Mouse (Mus musculus) kidney, adult 9 months (tissue): ENCODE measurements around the gene Pigs.

Source experiments
- DNase-seq: peaks from one replicate; pipeline ENCODE4 v3.0.0; 2022

Gene Pigs

GRCm38 (mm10) chr11:78341702-78342101 is 13.5 kb downstream of the Pigs start:
- no peak for DNase-seq

DNA sequence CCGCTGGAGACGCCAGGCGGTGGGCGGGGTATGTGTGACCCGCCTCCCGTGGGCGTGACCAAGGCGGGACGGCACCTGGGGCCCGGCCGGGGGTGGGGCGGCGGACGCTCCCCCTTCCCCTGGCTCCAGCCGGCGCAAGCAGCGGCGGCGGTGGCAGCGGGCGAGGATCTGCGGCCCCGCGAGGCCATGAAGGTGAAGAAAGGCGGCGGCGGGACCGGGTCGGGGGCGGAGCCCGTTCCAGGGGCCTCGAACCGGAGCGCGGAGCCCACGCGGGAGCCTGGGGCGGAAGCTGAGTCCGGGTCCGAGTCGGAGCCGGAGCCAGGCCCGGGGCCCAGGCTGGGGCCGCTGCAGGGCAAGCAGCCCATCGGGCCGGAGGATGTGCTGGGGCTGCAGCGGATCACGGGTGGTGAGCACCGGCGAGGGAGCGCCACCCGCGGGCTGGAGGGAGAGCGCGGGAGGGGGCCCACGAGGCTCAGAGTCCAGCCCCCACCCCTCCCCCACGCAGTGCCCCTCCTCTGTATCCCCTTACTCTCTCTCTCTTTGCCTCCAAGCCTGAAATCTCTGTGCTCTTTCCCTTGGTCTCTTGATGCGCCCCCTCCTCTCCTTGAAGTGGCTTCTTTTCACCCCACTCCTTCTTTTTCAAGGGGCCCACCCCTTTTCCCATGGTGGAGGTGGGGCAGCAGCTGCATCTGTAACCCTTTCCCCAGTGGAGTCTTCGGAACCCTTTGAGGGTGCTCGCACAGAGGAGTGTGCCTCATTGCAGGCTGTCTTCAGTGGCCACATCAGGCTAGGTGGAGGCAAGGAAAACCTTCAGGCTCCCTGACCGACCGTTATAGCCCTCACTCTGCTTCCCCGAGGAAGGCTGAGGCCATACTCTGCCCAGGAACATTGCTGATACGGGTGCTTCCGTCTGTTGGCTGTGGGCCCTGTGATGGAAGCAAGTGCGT is 15.4 kb downstream of the Pigs start, which contains the start of gene Unc119:
TSS of gene Unc119 (plus strand) at position 102 of the 947 bp plus-strand sequence.
- peak; percentile 77 for DNase-seq

- no peak for DNase-seq
These were observed 16.2 kb downstream of the Pigs start for GRCm38 (mm10) chr11:78344328-78344889.

- peak; percentile 44 for DNase-seq
These were observed 16.9 kb downstream of the Pigs start for GRCm38 (mm10) chr11:78344890-78345715.

DNA sequence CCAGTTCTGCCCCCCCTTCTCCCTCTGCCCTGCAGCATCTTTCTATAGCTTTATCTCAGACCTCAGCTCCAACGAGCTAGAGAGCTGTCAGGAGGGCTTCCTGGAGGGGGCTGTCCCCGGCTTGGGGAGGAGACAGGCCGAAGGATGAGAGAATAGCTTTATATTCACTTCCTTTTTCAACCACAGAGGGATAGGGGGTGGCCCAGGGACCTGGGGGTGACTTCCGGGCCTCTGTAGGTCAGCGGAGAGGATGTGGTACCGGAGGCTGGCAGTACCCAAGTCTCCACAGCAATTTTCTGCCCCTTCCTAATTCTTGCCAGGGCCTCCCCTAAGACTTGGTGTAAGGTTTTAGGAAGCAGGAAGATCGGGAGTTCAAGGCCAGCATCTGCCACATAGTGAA is 17.6 kb downstream of the Pigs start:
- no peak for DNase-seq

DNA sequence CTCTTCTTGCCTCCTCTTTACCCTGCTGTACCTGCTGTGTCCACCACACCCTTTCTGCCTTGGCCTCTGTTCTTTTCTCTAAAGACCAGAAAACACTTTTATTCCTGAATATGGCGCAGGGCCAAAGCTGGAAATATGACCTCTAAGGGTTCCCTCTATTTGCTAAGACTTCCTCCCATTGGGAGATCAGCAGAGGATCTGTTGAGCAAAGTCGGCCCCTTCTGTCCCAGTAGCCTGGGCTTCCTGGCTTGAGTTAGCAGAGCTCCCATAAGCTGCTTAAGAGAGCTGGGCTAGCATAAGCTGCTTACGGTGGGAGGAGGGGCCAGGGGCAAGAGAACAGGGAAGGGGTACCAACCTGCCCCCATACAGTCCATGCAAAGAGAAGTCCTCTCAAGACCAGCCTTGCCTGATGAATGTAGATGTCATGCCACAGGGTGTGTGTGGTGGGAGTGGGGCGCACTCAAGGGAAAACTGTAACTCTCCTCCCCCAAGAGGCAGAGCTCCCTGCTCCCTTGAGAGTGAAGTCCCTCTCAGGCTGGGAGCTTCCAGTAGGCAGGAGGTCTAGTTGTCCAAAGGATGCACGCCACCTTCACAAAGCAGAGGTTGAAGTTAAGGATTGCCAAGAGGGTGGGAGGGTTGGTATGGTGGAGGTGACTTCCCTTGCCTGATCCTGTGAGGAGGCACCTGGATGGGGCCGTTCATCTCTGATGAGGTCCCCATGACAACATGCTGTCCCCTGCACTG is 18.3 kb downstream of the Pigs start:
- no peak for DNase-seq

DNA sequence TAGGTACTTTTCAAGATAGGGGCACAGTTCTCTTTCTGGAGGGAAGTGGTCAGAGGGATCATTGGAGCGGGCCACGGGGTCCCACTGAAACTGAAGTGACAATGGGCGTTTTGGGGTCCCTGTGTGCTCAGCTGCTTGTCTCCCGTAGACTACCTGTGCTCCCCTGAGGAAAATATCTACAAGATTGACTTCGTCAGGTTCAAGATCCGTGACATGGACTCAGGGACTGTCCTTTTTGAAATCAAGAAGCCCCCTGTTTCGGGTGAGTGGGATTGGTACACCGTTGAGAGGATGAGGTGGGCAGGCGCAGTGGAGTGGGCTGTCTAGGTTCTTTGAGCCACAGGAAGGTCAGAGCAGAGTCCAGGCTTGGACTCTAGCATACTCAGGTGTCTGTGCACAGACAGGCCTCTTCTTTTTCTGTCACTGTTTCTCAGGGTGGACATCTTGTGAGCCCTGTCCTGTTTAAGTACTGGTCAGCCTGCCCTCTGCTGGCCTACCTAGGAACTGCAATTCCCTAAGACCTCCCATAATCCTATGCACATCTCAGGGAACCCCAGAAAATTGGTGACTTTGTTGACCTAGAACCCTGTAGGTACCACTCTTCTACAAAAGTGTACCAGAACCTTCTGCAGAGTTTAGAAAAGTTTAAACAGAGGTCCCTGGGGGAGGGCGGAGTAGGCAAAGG is 19.0 kb downstream of the Pigs start:
- peak; percentile 80 for DNase-seq

- DNase-seq = no peak
These were observed 19.7 kb downstream of the Pigs start for GRCm38 (mm10) chr11:78347908-78348307.

- no peak for DNase-seq
These were observed 20.3 kb downstream of the Pigs start for GRCm38 (mm10) chr11:78348474-78348873.

- DNase-seq = no peak
These were observed 21.5 kb downstream of the Pigs start for GRCm38 (mm10) chr11:78349441-78350358.

GRCm38 (mm10) chr11:78353081-78353480 is 24.9 kb downstream of the Pigs start:
- no peak for DNase-seq

DNA sequence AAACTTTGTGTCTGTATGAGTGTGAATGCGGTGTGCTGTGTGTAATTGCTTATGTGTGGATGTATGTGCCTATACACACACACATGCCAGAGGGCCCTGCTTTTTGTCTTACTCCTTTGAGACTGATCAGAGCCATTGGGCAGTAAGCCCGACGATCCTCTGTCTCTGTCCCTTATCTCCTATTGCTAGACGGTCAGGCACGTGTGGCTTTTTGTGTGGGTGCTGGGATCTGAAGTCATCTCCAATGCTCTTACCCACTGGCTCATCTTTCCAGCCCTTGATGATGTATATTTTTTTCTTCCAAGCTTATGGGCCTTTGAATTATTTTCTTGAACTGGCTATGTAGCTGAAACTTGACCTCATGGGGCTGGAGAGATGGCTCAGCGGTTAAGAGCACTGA is 26.7 kb downstream of the Pigs start:
- DNase-seq = no peak

- peak; percentile 50 for DNase-seq
These were observed 27.4 kb downstream of the Pigs start for GRCm38 (mm10) chr11:78355471-78356238.

DNA sequence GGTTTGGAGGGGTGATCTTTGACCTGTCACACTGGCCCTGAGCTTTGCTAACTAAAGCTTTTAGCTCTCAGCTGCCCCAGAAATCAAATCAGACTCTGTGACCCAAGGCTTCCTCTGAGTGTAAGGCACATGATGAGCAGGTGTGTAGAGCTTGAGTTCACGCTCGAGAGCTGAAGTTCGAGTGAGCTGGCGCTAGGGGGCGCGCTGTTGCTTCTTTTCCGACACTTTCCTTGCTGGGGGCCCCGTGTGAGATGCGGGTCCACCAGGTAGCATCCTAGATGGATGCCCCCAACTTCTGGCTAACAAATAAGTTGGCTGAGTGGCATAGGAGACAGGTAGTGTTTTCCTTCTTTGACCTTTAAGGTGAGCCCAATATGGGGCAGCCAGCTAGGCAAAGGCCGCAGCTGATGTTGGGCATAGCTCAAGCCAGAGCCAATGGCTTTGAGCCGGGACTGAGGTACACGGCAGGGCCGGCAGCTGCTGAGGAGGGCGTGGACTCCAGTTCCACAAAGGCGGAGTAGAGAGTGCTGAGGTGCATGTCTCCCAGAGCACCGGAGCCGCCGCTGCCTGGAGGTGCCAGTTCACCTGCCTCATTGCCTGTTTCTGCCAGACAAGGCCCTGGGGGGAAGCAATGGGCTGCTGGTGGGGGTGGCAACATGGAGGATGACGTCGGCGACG is 30.3 kb downstream of the Pigs start:
- DNase-seq = peak; percentile 52

DNA sequence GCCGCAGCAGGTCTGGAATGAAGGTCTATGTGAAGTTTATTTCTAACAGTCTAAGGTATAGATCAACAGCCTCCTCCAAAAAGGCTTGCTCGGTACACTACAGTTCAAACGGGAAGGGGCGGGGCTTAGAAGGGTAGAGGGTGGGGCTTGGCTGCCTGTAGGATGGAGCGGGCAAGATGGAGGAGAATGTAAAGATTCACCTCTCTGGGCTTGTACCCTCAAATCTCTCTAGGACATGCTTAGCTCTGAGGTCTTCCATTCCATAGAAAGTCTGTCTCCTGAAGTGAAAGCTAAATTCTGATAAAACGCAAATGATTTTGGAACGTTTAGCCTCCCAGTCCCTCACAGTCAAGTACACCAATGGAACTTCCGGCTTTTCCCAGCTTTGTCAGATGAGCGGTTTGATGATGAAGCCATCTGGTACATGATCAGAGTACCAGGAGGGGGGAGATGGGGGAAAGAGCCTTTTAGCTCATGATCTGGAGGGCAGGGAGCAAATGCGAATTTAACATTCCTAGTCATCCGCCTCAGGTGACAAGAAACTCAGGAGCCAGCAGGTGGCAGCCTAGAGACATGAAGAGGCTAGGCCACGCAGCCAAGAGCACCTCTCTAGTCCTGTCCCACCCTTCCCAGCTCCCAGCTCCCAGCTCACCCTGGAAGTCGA is 32.0 kb downstream of the Pigs start:
- peak; percentile 83 for DNase-seq

- DNase-seq = no peak
These were observed 32.5 kb downstream of the Pigs start for GRCm38 (mm10) chr11:78360789-78361131.

GRCm38 (mm10) chr11:78363309-78364007 is 35.2 kb downstream of the Pigs start:
- peak; percentile 48 for DNase-seq

- DNase-seq = no peak
These were observed 35.9 kb downstream of the Pigs start for GRCm38 (mm10) chr11:78364103-78364502.
